Comparison of ENCODE assay signal across 8 mouse cellular contexts in genomic region chr17:28904546-28905376, GRCm38 (mm10). TPM values are rescaled to one million over a fixed set of nuclear protein-coding genes. Genes with fewer than 3 reads are reported as not detected.
DNase-seq lines count a peak whose midpoint lies in the region; ATAC-seq and TF ChIP-seq lines count a peak whose summit lies in the region.

No protein-coding gene starts in this region.

- H3K36me3 ChIP-seq in heart, adult 2 months (ENCODE audit: control insufficient read depth, insufficient read depth, low read length): no peaks in the 10 kb centered on the region
- H3K36me3 ChIP-seq in heart, embryonic 12.5 days: no peaks in the 10 kb centered on the region
- no peaks in the 10 kb centered on the region for H3K36me3 ChIP-seq in forebrain, embryonic 11.5 days (ENCODE audit: control insufficient read depth, insufficient read depth, low read length)
- no peaks in the 10 kb centered on the region for H3K36me3 ChIP-seq in hindbrain, embryonic 14.5 days (replicated peaks; ENCODE audit: control insufficient read depth, insufficient read depth)
- H3K36me3 ChIP-seq in midbrain, embryonic 14.5 days (ENCODE audit: control insufficient read depth, insufficient read depth, low read length): no peaks in the 10 kb centered on the region

- H3K9me3 ChIP-seq in heart, embryonic 12.5 days (replicated peaks): 0 out of 2 replicates have a peak, but pooled peaks cover 6% of the 10 kb centered on the region
- no peaks in the 10 kb centered on the region for H3K9me3 ChIP-seq in forebrain, embryonic 11.5 days (ENCODE audit: control insufficient read depth, low read length)
- no peaks in the 10 kb centered on the region for H3K9me3 ChIP-seq in hindbrain, embryonic 14.5 days (ENCODE audit: control insufficient read depth, low read length)
- no peaks in the 10 kb centered on the region for H3K9me3 ChIP-seq in midbrain, embryonic 14.5 days (ENCODE audit: control insufficient read depth, low read length)

- no peaks in the 10 kb centered on the region for H3K79me2 ChIP-seq in heart, adult 2 months (replicated peaks; ENCODE audit: control insufficient read depth, insufficient read depth, low read length)

- no peak overlapping the region for H3K27ac ChIP-seq in heart, adult 2 months
- no peak overlapping the region for H3K27ac ChIP-seq in heart, embryonic 12.5 days (ENCODE audit: poor library complexity, severe bottlenecking)
- no peak overlapping the region for H3K27ac ChIP-seq in forebrain, embryonic 11.5 days (ENCODE audit: low read depth, low read length)
- peak overlapping the region; percentile 87 for H3K27ac ChIP-seq in hindbrain, embryonic 14.5 days
- peak overlapping the region; percentile 86 for H3K27ac ChIP-seq in midbrain, embryonic 14.5 days (replicated peaks; ENCODE audit: low read depth, low read length)

- H3K4me1 ChIP-seq in heart, adult 2 months (ENCODE audit: control insufficient read depth, insufficient read depth, low read length): no peaks in the 10 kb centered on the region; the same call in 1 of the 2 replicates
- H3K4me1 ChIP-seq in heart, embryonic 12.5 days (replicated peaks): peaks cover 14% of the 10 kb centered on the region
- H3K4me1 ChIP-seq in forebrain, embryonic 11.5 days (replicated peaks; ENCODE audit: control insufficient read depth, insufficient read depth, low read length): peaks cover 12% of the 10 kb centered on the region; the same call in 1 of the 2 replicates
- H3K4me1 ChIP-seq in hindbrain, embryonic 14.5 days (replicated peaks; ENCODE audit: control insufficient read depth, insufficient read depth, low read length): peaks cover 18% of the 10 kb centered on the region
- H3K4me1 ChIP-seq in midbrain, embryonic 14.5 days (ENCODE audit: control insufficient read depth, insufficient read depth, low read length): peaks cover 16% of the 10 kb centered on the region

- no peak overlapping the region for H3K4me2 ChIP-seq in heart, embryonic 12.5 days
- H3K4me2 ChIP-seq in forebrain, embryonic 11.5 days (ENCODE audit: low read depth, low read length, severe bottlenecking): no peak overlapping the region
- peak overlapping the region; percentile 6; the same call in 1 of the 2 replicates for H3K4me2 ChIP-seq in hindbrain, embryonic 14.5 days (replicated peaks)
- H3K4me2 ChIP-seq in midbrain, embryonic 14.5 days (ENCODE audit: low read length): peak overlapping the region; percentile 28

- peak; percentile 88 for TF ChIP-seq CTCF in heart, adult 2 months (IDR thresholded peaks at IDR 0.05)

- H3K9ac ChIP-seq in heart, adult 2 months (ENCODE audit: low read depth, low read length): no peak overlapping the region
- no peak overlapping the region for H3K9ac ChIP-seq in heart, embryonic 12.5 days
- H3K9ac ChIP-seq in forebrain, embryonic 11.5 days (ENCODE audit: low read length): peak overlapping the region; percentile 12; the same call in 1 of the 2 replicates
- peak overlapping the region; percentile 31; the same call in 1 of the 2 replicates for H3K9ac ChIP-seq in hindbrain, embryonic 14.5 days
- H3K9ac ChIP-seq in midbrain, embryonic 14.5 days (replicated peaks; ENCODE audit: low read length): peak overlapping the region; percentile 18; the same call in 1 of the 2 replicates

- TF ChIP-seq EP300 in heart, adult 2 months (IDR thresholded peaks at IDR 0.05; ENCODE audit: insufficient read depth, low read depth, low read length): no peak

- peak; percentile 56 to 83 for DNase-seq in heart, adult 2 months
- DNase-seq in c-Kit-positive CD71-negative TER-119-negative erythroid progenitor cells, embryonic 14.5 days (ENCODE audit: low read depth): peak; percentile 63
- peak; percentile 82 for DNase-seq in forebrain, embryonic 11.5 days (ENCODE audit: low spot score)
- DNase-seq in hindbrain, embryonic 14.5 days (ENCODE audit: low spot score): peak; percentile 83
- DNase-seq in left cerebral cortex, postnatal 10 days (ENCODE audit: extremely low spot score in 1 of 2, low spot score in 2 of 2): peak; percentile 53 to 55
- DNase-seq in midbrain, embryonic 14.5 days: peak; percentile 86
- DNase-seq in spleen, adult 18-20 months: peak; percentile 27 to 74

- no peak; the same call in 1 of the 2 replicates for ATAC-seq in heart, embryonic 12.5 days (ENCODE audit: insufficient number of reproducible peaks, low FRiP score)
- peak; percentile 27; the same call in 1 of the 2 replicates for ATAC-seq in forebrain, embryonic 11.5 days (replicated peaks; ENCODE audit: low FRiP score)
- peak; percentile 84 for ATAC-seq in hindbrain, embryonic 14.5 days (ENCODE audit: low FRiP score)
- ATAC-seq in midbrain, embryonic 14.5 days (ENCODE audit: low FRiP score, low TSS enrichment): peak; percentile 79; the same call in 1 of the 2 replicates

- TF ChIP-seq POLR2A in heart, adult 2 months (IDR thresholded peaks at IDR 0.05; ENCODE audit: insufficient read depth, low read depth, low read length): no peak

- H3K4me3 ChIP-seq in heart, adult 2 months: no peak overlapping the region
- no peak overlapping the region for H3K4me3 ChIP-seq in heart, embryonic 12.5 days
- H3K4me3 ChIP-seq in forebrain, embryonic 11.5 days (ENCODE audit: low read depth, low read length): no peak overlapping the region
- H3K4me3 ChIP-seq in hindbrain, embryonic 14.5 days (replicated peaks; ENCODE audit: low read length): no peak overlapping the region
- no peak overlapping the region for H3K4me3 ChIP-seq in midbrain, embryonic 14.5 days (replicated peaks; ENCODE audit: low read depth, low read length)

- 32% methylated on average over 23 of the region's 23 CpGs for WGBS in heart, adult 2 months
- WGBS in heart, embryonic 12.5 days: 31% methylated on average over 23 of the region's 23 CpGs
- WGBS in forebrain, embryonic 11.5 days: 32% methylated on average over 23 of the region's 23 CpGs
- 25% methylated on average over 23 of the region's 23 CpGs for WGBS in hindbrain, embryonic 14.5 days
- 23% methylated on average over 23 of the region's 23 CpGs for WGBS in midbrain, embryonic 14.5 days

- intact Hi-C loops in heart, adult 2 months (cut with DNase I): loop anchor here (2.0 kb wide), 2 partner anchors 22 to 26 kb away; no protein-coding TSS in a partner anchor
- intact Hi-C loops in left cerebral cortex, postnatal 10 days (cut with DNase I): no loop called here

- H3K27me3 ChIP-seq in heart, adult 2 months (ENCODE audit: control insufficient read depth, insufficient read depth, low read length): no peaks in the 10 kb centered on the region
- peaks cover 8% of the 10 kb centered on the region for H3K27me3 ChIP-seq in heart, embryonic 12.5 days (replicated peaks)
- peaks cover 5% of the 10 kb centered on the region; the same call in 1 of the 2 replicates for H3K27me3 ChIP-seq in forebrain, embryonic 11.5 days (ENCODE audit: control insufficient read depth, insufficient read depth, low read length)
- peaks cover 7% of the 10 kb centered on the region for H3K27me3 ChIP-seq in hindbrain, embryonic 14.5 days (ENCODE audit: control insufficient read depth, insufficient read depth, low read length)
- H3K27me3 ChIP-seq in midbrain, embryonic 14.5 days (ENCODE audit: control insufficient read depth, insufficient read depth, low read length): peaks cover 8% of the 10 kb centered on the region; the same call in 1 of the 2 replicates

RNA-seq across cellular contexts. Expression of gene 4930539E08Rik, which starts 10.4 kb away (rescaled TPM):
- total RNA-seq in heart, adult 2 months (2021): not detected
- 0.08 and 0.23 TPM in 2 replicates for polyA plus RNA-seq in heart, adult 2 months (2012; rRNA removed)
- polyA plus RNA-seq in heart, embryonic 12.5 days (2016; fragmentation: Nextera tagmentation; extraction: Ambion mirVana): 0.04 and 0.06 TPM in 2 replicates
- 0.16 and 0.19 TPM in 2 replicates for polyA plus RNA-seq in forebrain, embryonic 11.5 days (2014; fragmentation: Nextera tagmentation; extraction: Ambion mirVana)
- polyA plus RNA-seq in hindbrain, embryonic 14.5 days (2014; fragmentation: Nextera tagmentation; extraction: Ambion mirVana): 1.2 and 1.3 TPM in 2 replicates
- 10 to 100 TPM; 10.9 to 13.5 TPM for total RNA-seq in left cerebral cortex, postnatal 10 days (2021)
- polyA plus RNA-seq in midbrain, embryonic 14.5 days (2014; fragmentation: Nextera tagmentation; extraction: Ambion mirVana): 1.0 and 1.2 TPM in 2 replicates

RNA-seq across cellular contexts. Expression of gene Pxt1, which starts 38.9 kb away (rescaled TPM):
- total RNA-seq in heart, adult 2 months (2021): under 1 TPM in 1 of 2 experiments, not detected in 1; 0.52 TPM
- polyA plus RNA-seq in heart, adult 2 months (2012; rRNA removed): 0.14 and 0.29 TPM in 2 replicates
- polyA plus RNA-seq in heart, embryonic 12.5 days (2016; fragmentation: Nextera tagmentation; extraction: Ambion mirVana): not detected in 2 replicates
- polyA plus RNA-seq in forebrain, embryonic 11.5 days (2014; fragmentation: Nextera tagmentation; extraction: Ambion mirVana): 0.28 TPM in 1 of 2 replicates, not detected in the other
- polyA plus RNA-seq in hindbrain, embryonic 14.5 days (2014; fragmentation: Nextera tagmentation; extraction: Ambion mirVana): not detected in 2 replicates
- not detected for total RNA-seq in left cerebral cortex, postnatal 10 days (2021)
- not detected in 2 replicates for polyA plus RNA-seq in midbrain, embryonic 14.5 days (2014; fragmentation: Nextera tagmentation; extraction: Ambion mirVana)

RNA-seq across cellular contexts. Expression of gene Pnpla1, which starts 46.5 kb away (rescaled TPM):
- not detected for total RNA-seq in heart, adult 2 months (2021)
- polyA plus RNA-seq in heart, adult 2 months (2012; rRNA removed): 0.02 TPM in 1 of 2 replicates, not detected in the other
- 0.05 TPM in 1 of 2 replicates, not detected in the other for polyA plus RNA-seq in heart, embryonic 12.5 days (2016; fragmentation: Nextera tagmentation; extraction: Ambion mirVana)
- polyA plus RNA-seq in forebrain, embryonic 11.5 days (2014; fragmentation: Nextera tagmentation; extraction: Ambion mirVana): not detected in 2 replicates
- polyA plus RNA-seq in hindbrain, embryonic 14.5 days (2014; fragmentation: Nextera tagmentation; extraction: Ambion mirVana): 0.07 TPM in 1 of 2 replicates, not detected in the other
- total RNA-seq in left cerebral cortex, postnatal 10 days (2021): under 1 TPM; 0.53 to 0.60 TPM
- 0.04 TPM in 1 of 2 replicates, not detected in the other for polyA plus RNA-seq in midbrain, embryonic 14.5 days (2014; fragmentation: Nextera tagmentation; extraction: Ambion mirVana)

RNA-seq across cellular contexts. Expression of gene Kctd20, which starts 47.0 kb away (rescaled TPM):
- total RNA-seq in heart, adult 2 months (2021): 10 to 100 TPM; 55.7 to 55.8 TPM
- polyA plus RNA-seq in heart, adult 2 months (2012; rRNA removed): 23.8 and 44.7 TPM in 2 replicates
- polyA plus RNA-seq in heart, embryonic 12.5 days (2016; fragmentation: Nextera tagmentation; extraction: Ambion mirVana): 75.8 and 77.5 TPM in 2 replicates
- 112 and 116 TPM in 2 replicates for polyA plus RNA-seq in forebrain, embryonic 11.5 days (2014; fragmentation: Nextera tagmentation; extraction: Ambion mirVana)
- polyA plus RNA-seq in hindbrain, embryonic 14.5 days (2014; fragmentation: Nextera tagmentation; extraction: Ambion mirVana): 78.9 and 82.8 TPM in 2 replicates
- total RNA-seq in left cerebral cortex, postnatal 10 days (2021): 10 to 100 TPM; 81.7 to 83.4 TPM
- polyA plus RNA-seq in midbrain, embryonic 14.5 days (2014; fragmentation: Nextera tagmentation; extraction: Ambion mirVana): 61.1 and 93.6 TPM in 2 replicates

Comparison
In these comparisons a context has a peak if more than half of its experiments do, and no peak if none do; other contexts are left out.
1. H3K27ac ChIP-seq: peak in hindbrain, embryonic 14.5 days (single experiment) and midbrain, embryonic 14.5 days (single experiment); none in heart, adult 2 months (single experiment), heart, embryonic 12.5 days (single experiment) and forebrain, embryonic 11.5 days (single experiment).
2. H3K9ac ChIP-seq: peak in forebrain, embryonic 11.5 days (single experiment), hindbrain, embryonic 14.5 days (single experiment) and midbrain, embryonic 14.5 days (single experiment); none in heart, adult 2 months (single experiment) and heart, embryonic 12.5 days (single experiment).
3. H3K4me2 ChIP-seq: peak in hindbrain, embryonic 14.5 days (single experiment) and midbrain, embryonic 14.5 days (single experiment); none in heart, embryonic 12.5 days (single experiment) and forebrain, embryonic 11.5 days (single experiment).
4. Peak in every context shown above with its lines, with median percentiles within 50 percentile points of each other: DNase-seq.